ENCODE assay signal across 19 mouse cellular contexts in the genomic region with DNA sequence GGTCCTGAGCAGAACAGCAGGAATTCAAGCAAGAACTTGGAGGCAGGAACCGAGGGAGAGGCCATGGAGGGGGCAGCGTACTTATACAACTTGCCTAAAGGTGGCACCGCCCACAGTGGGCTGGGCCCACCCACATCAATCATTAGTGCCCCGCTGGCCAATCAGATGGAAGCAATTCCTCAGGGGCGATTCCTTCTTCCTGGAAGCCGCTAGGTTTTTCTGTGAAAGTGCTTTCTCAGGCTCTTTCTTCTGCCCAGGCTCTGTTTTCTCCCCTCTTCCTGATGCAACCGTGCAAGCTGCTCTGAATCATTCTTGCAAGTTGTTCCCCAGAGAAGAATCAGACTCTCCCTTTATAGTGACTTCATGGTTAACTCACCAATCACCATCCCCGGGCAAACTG.
DNase-seq lines count a peak whose midpoint lies in the region; ATAC-seq and TF ChIP-seq lines count a peak whose summit lies in the region.
"Had no signal": no experiment of that assay in that cellular context is flagged by ENCODE, and none has a peak within 500 bp of the region (broad histone marks: within the 10 kb centered on the region; RNA-seq: fewer than 3 reads in every experiment).

No protein-coding gene starts in this region.

- in situ Hi-C loops in ES-E14 (cut with MboI; ENCODE audit: low sequenced_read_pairs in 2 of 2, unreplicated experiment in 2 of 2): no loop called here

- no peaks in the 10 kb centered on the region for H3K79me2 ChIP-seq in heart, adult 2 months (replicated peaks; ENCODE audit: control insufficient read depth, insufficient read depth, low read length)

- DNase-seq in heart, adult 2 months: peak; percentile 13 to 35
- no peak for DNase-seq in heart, embryonic 10.5 days (ENCODE audit: low spot score)
- peak; percentile 34 for DNase-seq in ES-E14 (ENCODE audit: low read depth, low spot score)
- DNase-seq in heart, postnatal 14 days: peak; percentile 16 to 37
- no peak for DNase-seq in right cerebral cortex, adult 18-20 months
- DNase-seq in midbrain, embryonic 11.5 days (ENCODE audit: low spot score, missing footprints): no peak
- DNase-seq: cerebellum, adult 2 months; kidney, postnatal 14 days; lung, adult 2 months; midbrain, embryonic 14.5 days; right cerebral cortex, postnatal 4 days had no signal

- peaks cover 5% of the 10 kb centered on the region for H3K4me1 ChIP-seq in heart, adult 2 months (ENCODE audit: control insufficient read depth, insufficient read depth, low read length)
- 0 out of 2 replicates have a peak, but pooled peaks cover 5% of the 10 kb centered on the region for H3K4me1 ChIP-seq in heart, embryonic 10.5 days
- peaks cover 1 to 2% of the 10 kb centered on the region in 2 experiments; a peak in 1 of 4 replicates for H3K4me1 ChIP-seq in ES-E14 (ENCODE audit: control insufficient read depth in 2 of 2, insufficient read depth in 2 of 2, low read length in 2 of 2, poor library complexity in 1 of 2)
- H3K4me1 ChIP-seq in embryonic fibroblast, embryonic 13.5 days (ENCODE audit: control insufficient read depth, insufficient read depth, low read length): peaks cover 8% of the 10 kb centered on the region
- no peaks in the 10 kb centered on the region for H3K4me1 ChIP-seq in midbrain, embryonic 11.5 days (ENCODE audit: control insufficient read depth, insufficient read depth, low read length)
- H3K4me1 ChIP-seq: embryonic facial prominence, embryonic 13.5 days; forebrain, embryonic 13.5 days had no signal

- H3K4me2 ChIP-seq in midbrain, embryonic 11.5 days: no peak overlapping the region
- H3K4me2 ChIP-seq: embryonic facial prominence, embryonic 13.5 days; forebrain, embryonic 13.5 days; hindbrain, embryonic 13.5 days had no signal

- ATAC-seq in erythroid progenitor cell, adult 5-6 weeks (replicated peaks; ENCODE audit: low FRiP score, poor library complexity, severe bottlenecking): no peak
- no peak for ATAC-seq in midbrain, embryonic 11.5 days (ENCODE audit: low FRiP score)
- ATAC-seq: activated CD4-positive, CD25-positive, alpha-beta regulatory T cell, adult 4 months; forebrain, embryonic 13.5 days; intestine, embryonic 16.5 days had no signal

- TF ChIP-seq CTCF in heart, adult 2 months (IDR thresholded peaks at IDR 0.05): no peak
- TF ChIP-seq CTCF in embryonic fibroblast, embryonic 13.5 days (IDR thresholded peaks at IDR 0.05; ENCODE audit: borderline replicate concordance, insufficient read depth, low read length): no peak

- H3K9me3 ChIP-seq in heart, embryonic 10.5 days: no peaks in the 10 kb centered on the region
- no peaks in the 10 kb centered on the region for H3K9me3 ChIP-seq in ES-E14 (ENCODE audit: control insufficient read depth, insufficient read depth, low read depth, low read length)
- H3K9me3 ChIP-seq in midbrain, embryonic 11.5 days (ENCODE audit: control insufficient read depth, low read length): no peaks in the 10 kb centered on the region
- H3K9me3 ChIP-seq: embryonic facial prominence, embryonic 13.5 days; forebrain, embryonic 13.5 days; hindbrain, embryonic 13.5 days had no signal

- H3K9ac ChIP-seq in heart, adult 2 months (ENCODE audit: low read depth, low read length): no peak overlapping the region
- H3K9ac ChIP-seq in ES-E14 (ENCODE audit: insufficient read depth, low read depth, low read length, poor library complexity, severe bottlenecking): no peak overlapping the region
- no peak overlapping the region for H3K9ac ChIP-seq in midbrain, embryonic 11.5 days (ENCODE audit: low read length)
- H3K9ac ChIP-seq: embryonic facial prominence, embryonic 13.5 days; forebrain, embryonic 13.5 days; hindbrain, embryonic 13.5 days had no signal

- 80% methylated on average over 8 of the region's 8 CpGs for WGBS in heart, adult 2 months
- WGBS in heart, embryonic 10.5 days: 84% methylated on average over 8 of the region's 8 CpGs
- 86% methylated on average over 8 of the region's 8 CpGs for WGBS in midbrain, embryonic 11.5 days

- H3K4me3 ChIP-seq in heart, adult 2 months: no peak overlapping the region
- H3K4me3 ChIP-seq in heart, embryonic 10.5 days: no peak overlapping the region
- H3K4me3 ChIP-seq in ES-E14 (ENCODE audit: insufficient read depth in 1 of 2, low read depth in 1 of 2, low read length in 2 of 2, poor library complexity in 1 of 2, severe bottlenecking in 1 of 2): 0 out of 4 replicates have a peak overlapping the region, but pooled peaks of 1 of the 2 experiments have one; percentile 16
- H3K4me3 ChIP-seq in embryonic fibroblast, embryonic 13.5 days (ENCODE audit: insufficient read depth, low read length): no peak overlapping the region
- H3K4me3 ChIP-seq in midbrain, embryonic 11.5 days (ENCODE audit: low read depth, low read length): no peak overlapping the region
- H3K4me3 ChIP-seq: embryonic facial prominence, embryonic 13.5 days; forebrain, embryonic 13.5 days; hindbrain, embryonic 13.5 days had no signal

- peaks cover 5% of the 10 kb centered on the region; the same call in 1 of the 2 replicates for H3K36me3 ChIP-seq in heart, adult 2 months (ENCODE audit: control insufficient read depth, insufficient read depth, low read length)
- no peaks in the 10 kb centered on the region for H3K36me3 ChIP-seq in heart, embryonic 10.5 days
- no peaks in the 10 kb centered on the region for H3K36me3 ChIP-seq in ES-E14 (ENCODE audit: control insufficient read depth, insufficient read depth, low read length, poor library complexity, severe bottlenecking)
- H3K36me3 ChIP-seq in midbrain, embryonic 11.5 days (ENCODE audit: control insufficient read depth, insufficient read depth, low read length): no peaks in the 10 kb centered on the region
- H3K36me3 ChIP-seq: embryonic facial prominence, embryonic 13.5 days had no signal

- no peaks in the 10 kb centered on the region for H3K27me3 ChIP-seq in heart, adult 2 months (ENCODE audit: control insufficient read depth, insufficient read depth, low read length)
- no peaks in the 10 kb centered on the region for H3K27me3 ChIP-seq in heart, embryonic 10.5 days (ENCODE audit: insufficient read depth, poor library complexity, severe bottlenecking)
- H3K27me3 ChIP-seq in midbrain, embryonic 11.5 days (ENCODE audit: control insufficient read depth, insufficient read depth, low read length): no peaks in the 10 kb centered on the region
- H3K27me3 ChIP-seq: embryonic facial prominence, embryonic 13.5 days; forebrain, embryonic 13.5 days; hindbrain, embryonic 13.5 days had no signal

- TF ChIP-seq POLR2A in heart, adult 2 months (IDR thresholded peaks at IDR 0.05; ENCODE audit: insufficient read depth, low read depth, low read length): no peak
- no peak for TF ChIP-seq POLR2A in embryonic fibroblast, embryonic 13.5 days (IDR thresholded peaks at IDR 0.05; ENCODE audit: low read depth, low read length)

- TF ChIP-seq EP300 in heart, adult 2 months (IDR thresholded peaks at IDR 0.05; ENCODE audit: insufficient read depth, low read depth, low read length): no peak

- intact Hi-C loops in heart, adult 2 months (cut with DNase I): no loop called here
- intact Hi-C loops in heart, postnatal 14 days (cut with DNase I): loop anchor here (5.0 kb wide), 1 partner anchor 65 kb away; no protein-coding TSS in a partner anchor

- no peak overlapping the region for H3K27ac ChIP-seq in heart, adult 2 months
- no peak overlapping the region for H3K27ac ChIP-seq in heart, embryonic 10.5 days
- H3K27ac ChIP-seq in ES-E14 (ENCODE audit: insufficient read depth, low read depth, low read length, poor library complexity, severe bottlenecking): no peak overlapping the region
- H3K27ac ChIP-seq in embryonic fibroblast, embryonic 13.5 days (ENCODE audit: insufficient read depth, low read length): peak overlapping the region; percentile 94
- no peak overlapping the region for H3K27ac ChIP-seq in midbrain, embryonic 11.5 days (ENCODE audit: low read depth, low read length)
- H3K27ac ChIP-seq: embryonic facial prominence, embryonic 13.5 days; forebrain, embryonic 13.5 days; hindbrain, embryonic 13.5 days; macrophage had no signal

TF ChIP-seq in ES-E14, 5 proteins besides CTCF, POLR2A, EP300 and RAD21:
- no peak for TF ChIP-seq ZC3H11A (IDR thresholded peaks at IDR 0.05; ENCODE audit: borderline replicate concordance, low read depth, low read length)
- no peak for TF ChIP-seq CHD2 (IDR thresholded peaks at IDR 0.05; ENCODE audit: low read depth, low read length)
- TF ChIP-seq HCFC1 (IDR thresholded peaks at IDR 0.05; ENCODE audit: borderline replicate concordance, insufficient read depth, low read length): no peak
- TF ChIP-seq MAFK (IDR thresholded peaks at IDR 0.05; ENCODE audit: insufficient read depth, low read depth, low read length): no peak
- TF ChIP-seq ZNF384 (IDR thresholded peaks at IDR 0.05; ENCODE audit: low read depth, low read length): no peak

Comparison
In these comparisons a context has a peak if more than half of its experiments do, and no peak if none do; other contexts are left out.
1. DNase-seq: peak in heart, adult 2 months (2 of 2), ES-E14 (single experiment) and heart, postnatal 14 days (2 of 2); none in heart, embryonic 10.5 days (single experiment), right cerebral cortex, adult 18-20 months (single experiment) and midbrain, embryonic 11.5 days (single experiment).